Mouse (Mus musculus) mesoderm, embryonic 11.5 days (tissue): Measurements from ENCODE around the gene Upp1.

ENCODE experiments used
- DNase-seq: peaks from one replicate; pipeline ENCODE4 v3.0.0-alpha.2; 2012; ENCODE audit warnings: low read depth, low spot score

The Upp1 gene

GRCm38 (mm10) chr11:9118050-9118420, at the start of gene Upp1:
Upp1 (plus strand) TSS chr11:9118103.
- no peak for DNase-seq

- no peak for DNase-seq
These were observed 41.5 kb upstream of the Upp1 start for GRCm38 (mm10) chr11:9076444-9076843.

- DNase-seq = no peak
These were observed 4.7 kb upstream of the Upp1 start for GRCm38 (mm10) chr11:9113189-9113588.

- DNase-seq = no peak
These were observed 2.4 kb upstream of the Upp1 start for GRCm38 (mm10) chr11:9115367-9116120.

- no peak for DNase-seq
These were observed 1.8 kb upstream of the Upp1 start for GRCm38 (mm10) chr11:9116121-9116520.

GRCm38 (mm10) chr11:9116916-9117315, 987 bp upstream of the Upp1 start:
- no peak for DNase-seq

- DNase-seq = peak; percentile 36
These were observed 399 bp upstream of the Upp1 start for GRCm38 (mm10) chr11:9117358-9118049.

- DNase-seq = peak; percentile 33
These were observed 668 bp downstream of the Upp1 start for GRCm38 (mm10) chr11:9118421-9119121.

- DNase-seq = no peak
These were observed 1.5 kb downstream of the Upp1 start for GRCm38 (mm10) chr11:9119231-9120020.

GRCm38 (mm10) chr11:9122315-9122714, 4.4 kb downstream of the Upp1 start:
- DNase-seq = no peak

- no peak for DNase-seq
These were observed 8.6 kb downstream of the Upp1 start for GRCm38 (mm10) chr11:9126373-9127107.

- no peak for DNase-seq
These were observed 10.2 kb downstream of the Upp1 start for GRCm38 (mm10) chr11:9128110-9128509.

- DNase-seq = no peak
These were observed 11.6 kb downstream of the Upp1 start for GRCm38 (mm10) chr11:9129528-9129927.

- DNase-seq = no peak
These were observed 13.8 kb downstream of the Upp1 start for GRCm38 (mm10) chr11:9131688-9132087.

- DNase-seq = peak; percentile 23
These were observed 17.8 kb downstream of the Upp1 start for GRCm38 (mm10) chr11:9135589-9136246.

- DNase-seq = peak; percentile 85
These were observed 18.6 kb downstream of the Upp1 start for GRCm38 (mm10) chr11:9136471-9136870.

- DNase-seq = no peak
These were observed 27.2 kb downstream of the Upp1 start for GRCm38 (mm10) chr11:9145113-9145512.

- DNase-seq = no peak
These were observed 28.2 kb downstream of the Upp1 start for GRCm38 (mm10) chr11:9146115-9146514.

GRCm38 (mm10) chr11:9146683-9147082, 28.8 kb downstream of the Upp1 start:
- DNase-seq = no peak

- DNase-seq = no peak
These were observed 30.3 kb downstream of the Upp1 start for GRCm38 (mm10) chr11:9148206-9148605.
